Mouse (Mus musculus) liver, adult (tissue): ENCODE results near the gene Kcnma1.

Experiments
- GATA4 ChIP-seq: IDR thresholded peaks from 2 replicates; pipeline ENCODE4 v1.6.1; 2014; ENCODE audit warnings: mild to moderate bottlenecking, low read length; ENCODE audit not compliant: insufficient replicate concordance

The Kcnma1 gene

GRCm38 (mm10) chr14:23305288-23305687 lies 709.0 kb downstream of the Kcnma1 start:
- no peak for TF ChIP-seq GATA4

- TF ChIP-seq GATA4, result no peak
Observed at GRCm38 (mm10) chr14:23300443-23300842, 713.8 kb downstream of the Kcnma1 start.

- no peak for TF ChIP-seq GATA4
Observed at GRCm38 (mm10) chr14:23290634-23291033, 723.7 kb downstream of the Kcnma1 start.

- TF ChIP-seq GATA4, result no peak
Observed at GRCm38 (mm10) chr14:23266554-23267309, 747.6 kb downstream of the Kcnma1 start.

- TF ChIP-seq GATA4, result no peak
Observed at GRCm38 (mm10) chr14:23253154-23253553, 761.1 kb downstream of the Kcnma1 start.

GRCm38 (mm10) chr14:23244446-23244845 lies 769.8 kb downstream of the Kcnma1 start:
- TF ChIP-seq GATA4, result no peak

GRCm38 (mm10) chr14:23243857-23244256 lies 770.4 kb downstream of the Kcnma1 start:
- TF ChIP-seq GATA4, result no peak
